Mouse (Mus musculus): ENCODE measurements around the gene Rnf227. TPM values are rescaled to one million over a fixed set of nuclear protein-coding genes. Genes with fewer than 3 reads are reported as not detected.

The Rnf227 gene
- polyA plus RNA-seq, 1 experiment from 2014 or later: 6.6 TPM

GRCm38 (mm10) chr11:69366855-69367615 is 26.8 kb downstream of the Rnf227 start:
- Histone ChIP-seq H3K4me3 (ENCODE audit: control insufficient read depth in 1 of 2, insufficient read depth in 1 of 2, low read depth in 1 of 2, low read length in 2 of 2) (peak overlapping the region; percentile 89 to 97), H3K9me3 (ENCODE audit: control insufficient read depth, low read length) (no peaks in the 10 kb centered on the region), H3K36me3 (ENCODE audit: control insufficient read depth, insufficient read depth, low read length) (peaks cover 19% of the 10 kb centered on the region), H3K4me1 (ENCODE audit: control insufficient read depth in 2 of 2, insufficient read depth in 2 of 2, low read length in 2 of 2) (peaks cover 34 to 53% of the 10 kb centered on the region in 2 experiments), H3K27me3 (ENCODE audit: control insufficient read depth, insufficient read depth, low read length) (no peaks in the 10 kb centered on the region), H3K4me2 (ENCODE audit: low read length) (peak overlapping the region; percentile 93), H3K9ac (ENCODE audit: low read length) (peak overlapping the region; percentile 99), H3K27ac (replicated peaks in 1 of 2; ENCODE audit: control insufficient read depth in 1 of 2, insufficient read depth in 1 of 2, low read depth in 2 of 2, low read length in 2 of 2) (peak overlapping the region; percentile 79 to 97)
- WGBS: under 1% methylated on average over 22 of the region's 22 CpGs
- ATAC-seq (ENCODE audit: insufficient number of reproducible peaks, insufficient read depth, low FRiP score, low read depth): no peak

DNA sequence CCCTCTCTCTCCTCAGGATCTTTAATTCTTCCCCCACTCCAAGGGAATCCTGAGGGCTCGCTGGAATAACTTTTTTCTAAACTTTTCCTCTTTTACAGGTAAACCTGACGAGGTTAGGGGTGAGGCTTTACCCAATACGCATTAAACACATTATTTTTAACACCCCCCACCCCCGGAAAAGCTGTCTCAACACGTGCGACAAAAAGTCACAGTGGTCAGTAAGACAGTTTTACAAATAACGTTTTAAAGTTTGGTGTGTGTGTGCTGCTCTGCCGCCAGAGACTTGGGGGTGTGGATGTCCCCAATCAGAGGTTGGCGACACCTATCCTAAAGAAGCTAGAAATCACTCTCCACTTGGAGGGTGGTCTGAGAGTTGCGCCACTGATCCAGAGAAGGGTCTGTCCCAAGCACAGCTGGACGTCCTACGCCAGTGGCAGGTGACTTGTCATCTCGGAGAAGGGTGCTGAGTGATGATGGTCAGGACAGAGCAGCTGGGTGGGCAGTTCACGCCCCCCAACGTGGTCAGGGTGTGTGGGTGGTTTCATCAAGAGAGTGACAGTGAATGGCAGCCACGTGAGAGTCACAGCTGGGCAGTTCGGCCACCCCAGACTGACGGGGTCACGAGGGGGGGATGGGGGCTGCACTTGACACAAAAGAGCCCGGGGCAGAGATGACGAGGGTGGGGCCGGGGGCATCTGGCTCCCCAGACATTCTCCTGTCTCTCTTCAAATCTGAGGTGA is 27.5 kb downstream of the Rnf227 start:
- peaks cover 39 to 60% of the 10 kb centered on the region in 2 experiments for H3K4me1 ChIP-seq (ENCODE audit: control insufficient read depth in 2 of 2, insufficient read depth in 2 of 2, low read length in 2 of 2)
- H3K4me2 ChIP-seq (ENCODE audit: low read length): peak overlapping the region; percentile 93
- H3K27ac ChIP-seq (replicated peaks in 1 of 2; ENCODE audit: control insufficient read depth in 1 of 2, insufficient read depth in 1 of 2, low read depth in 2 of 2, low read length in 2 of 2): peak overlapping the region; percentile 79 to 97
- peak overlapping the region; percentile 89 to 97 for H3K4me3 ChIP-seq (ENCODE audit: control insufficient read depth in 1 of 2, insufficient read depth in 1 of 2, low read depth in 1 of 2, low read length in 2 of 2)
- WGBS: 1% methylated on average over 22 of the region's 22 CpGs
- ATAC-seq (ENCODE audit: insufficient number of reproducible peaks, insufficient read depth, low FRiP score, low read depth): peak; percentile 7; the same call in 1 of the 2 replicates
- no peaks in the 10 kb centered on the region for H3K9me3 ChIP-seq (ENCODE audit: control insufficient read depth, low read length)
- no peaks in the 10 kb centered on the region for H3K27me3 ChIP-seq (ENCODE audit: control insufficient read depth, insufficient read depth, low read length)
- H3K36me3 ChIP-seq (ENCODE audit: control insufficient read depth, insufficient read depth, low read length): peaks cover 13% of the 10 kb centered on the region
- peak overlapping the region; percentile 99 for H3K9ac ChIP-seq (ENCODE audit: low read length)

DNA sequence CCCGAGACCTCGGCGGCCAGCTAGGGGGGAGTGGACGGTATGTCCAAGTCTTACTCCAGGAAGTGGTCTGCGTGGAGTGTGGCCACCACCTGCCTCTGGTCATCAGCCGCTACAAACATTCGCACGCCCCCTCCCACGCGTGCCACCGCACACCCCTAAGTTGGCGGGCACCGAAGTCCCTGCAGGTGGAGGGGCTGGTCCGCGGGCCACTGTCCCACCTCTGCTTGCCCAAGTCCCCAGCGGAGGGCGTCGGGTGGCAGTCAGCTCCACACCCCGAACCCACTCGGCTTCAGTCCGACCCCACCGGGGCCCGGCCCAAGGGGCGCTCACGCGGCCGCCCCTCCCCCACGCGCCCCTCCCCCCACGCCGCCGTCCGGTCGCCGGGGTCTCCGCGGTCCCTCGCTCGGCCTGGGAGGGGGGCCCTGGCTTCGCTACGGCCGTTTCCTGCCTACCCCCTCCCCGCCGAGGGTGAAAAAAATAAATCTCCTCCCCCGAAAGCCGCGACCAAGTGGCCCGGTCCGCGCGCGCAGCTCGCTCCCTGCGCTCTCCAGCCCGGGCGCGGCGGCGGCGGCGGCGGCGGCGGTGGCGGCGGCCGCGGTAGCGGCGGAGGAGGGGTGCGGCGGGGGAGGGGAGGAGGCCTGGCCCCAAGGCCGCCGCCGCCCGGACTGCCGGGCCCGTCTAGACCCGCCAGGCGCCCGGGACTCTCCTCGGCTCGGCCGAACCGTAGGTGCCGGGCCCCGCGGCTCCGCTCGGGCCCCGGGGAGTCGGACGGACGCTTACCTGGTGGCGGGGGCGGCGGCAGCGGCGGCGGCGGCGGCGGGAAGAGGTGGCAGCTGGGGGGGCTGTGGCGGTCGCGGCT is 28.3 kb downstream of the Rnf227 start:
- peak; percentile 16 for ATAC-seq (ENCODE audit: insufficient number of reproducible peaks, insufficient read depth, low FRiP score, low read depth)
- Histone ChIP-seq H3K36me3 (ENCODE audit: control insufficient read depth, insufficient read depth, low read length) (peaks cover 9% of the 10 kb centered on the region), H3K27ac (replicated peaks in 1 of 2; ENCODE audit: control insufficient read depth in 1 of 2, insufficient read depth in 1 of 2, low read depth in 2 of 2, low read length in 2 of 2) (peak overlapping the region; percentile 78 to 97), H3K4me1 (ENCODE audit: control insufficient read depth in 2 of 2, insufficient read depth in 2 of 2, low read length in 2 of 2) (peaks cover 39 to 63% of the 10 kb centered on the region in 2 experiments), H3K27me3 (ENCODE audit: control insufficient read depth, insufficient read depth, low read length) (no peaks in the 10 kb centered on the region), H3K9ac (ENCODE audit: low read length) (peak overlapping the region; percentile 99), H3K4me3 (ENCODE audit: control insufficient read depth in 1 of 2, insufficient read depth in 1 of 2, low read depth in 1 of 2, low read length in 2 of 2) (peak overlapping the region; percentile 89 to 97), H3K9me3 (ENCODE audit: control insufficient read depth, low read length) (no peaks in the 10 kb centered on the region), H3K4me2 (ENCODE audit: low read length) (peak overlapping the region; percentile 93)
- under 1% methylated on average over 44 of the region's 106 CpGs for WGBS

DNA sequence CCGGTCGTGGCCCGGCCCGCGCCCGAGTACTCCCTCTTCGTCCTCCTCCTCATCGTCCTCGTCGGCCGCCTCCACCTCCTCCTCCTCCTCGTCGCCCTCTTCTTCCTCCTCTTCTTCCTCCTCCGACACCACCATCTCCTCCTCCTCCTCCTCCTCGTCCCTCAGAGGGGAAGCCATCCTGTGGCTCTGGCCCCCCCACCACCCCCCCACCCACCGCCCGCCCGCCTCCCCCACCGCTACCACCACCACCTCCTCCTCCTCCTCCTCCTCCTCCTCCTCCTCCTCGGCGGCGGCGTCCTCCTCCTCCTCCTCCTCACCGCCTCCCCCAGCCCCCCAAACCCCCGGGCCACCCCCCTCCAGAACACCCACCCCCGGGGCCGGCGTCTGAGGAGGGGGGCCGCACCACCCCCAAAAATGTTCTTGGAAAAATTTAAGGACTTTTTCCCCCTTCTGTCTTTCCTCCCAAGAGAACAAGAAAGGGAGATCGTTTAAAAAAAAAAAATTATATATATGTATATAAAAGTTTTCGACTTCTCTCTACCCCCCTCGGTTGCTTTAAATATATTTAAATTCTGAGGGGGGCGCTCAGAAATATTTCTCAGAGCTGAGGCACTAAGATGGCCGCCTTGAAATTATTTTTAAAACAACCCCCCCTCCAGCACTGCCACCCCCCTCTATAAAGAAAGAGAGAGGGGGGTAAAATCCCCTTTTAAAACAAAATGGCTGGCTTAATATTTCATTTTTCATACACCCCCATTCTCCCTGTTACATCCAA is 29.1 kb downstream of the Rnf227 start, which contains the start of gene Chd3:
Gene Chd3 (minus strand): TSS at position 192 of the 775 bp plus-strand sequence.
- ATAC-seq (ENCODE audit: insufficient number of reproducible peaks, insufficient read depth, low FRiP score, low read depth): no peak
- Histone ChIP-seq H3K9ac (ENCODE audit: low read length) (peak within 1 kb of the TSS; percentile 99), H3K27me3 (ENCODE audit: control insufficient read depth, insufficient read depth, low read length) (no peaks in the 10 kb centered on the region), H3K27ac (replicated peaks in 1 of 2; ENCODE audit: control insufficient read depth in 1 of 2, insufficient read depth in 1 of 2, low read depth in 2 of 2, low read length in 2 of 2) (peak within 1 kb of the TSS; percentile 78 to 97), H3K4me1 (ENCODE audit: control insufficient read depth in 2 of 2, insufficient read depth in 2 of 2, low read length in 2 of 2) (peaks cover 37 to 60% of the 10 kb centered on the region in 2 experiments), H3K9me3 (ENCODE audit: control insufficient read depth, low read length) (no peaks in the 10 kb centered on the region), H3K36me3 (ENCODE audit: control insufficient read depth, insufficient read depth, low read length) (peaks cover 10% of the 10 kb centered on the region; the same call in 1 of the 2 replicates), H3K4me2 (ENCODE audit: low read length) (peak within 1 kb of the TSS; percentile 93), H3K4me3 (ENCODE audit: control insufficient read depth in 1 of 2, insufficient read depth in 1 of 2, low read depth in 1 of 2, low read length in 2 of 2) (peak within 1 kb of the TSS; percentile 89 to 97)
- 4% methylated on average over 18 of the region's 34 CpGs for WGBS

- no peak for ATAC-seq (ENCODE audit: insufficient number of reproducible peaks, insufficient read depth, low FRiP score, low read depth)
- H3K4me2 ChIP-seq (ENCODE audit: low read length): peak overlapping the region; percentile 93
- no peaks in the 10 kb centered on the region for H3K9me3 ChIP-seq (ENCODE audit: control insufficient read depth, low read length)
- H3K4me3 ChIP-seq (ENCODE audit: control insufficient read depth in 1 of 2, insufficient read depth in 1 of 2, low read depth in 1 of 2, low read length in 2 of 2): peak overlapping the region in 1 of 2 experiments; percentile 97; a peak in 2 of 4 replicates
- H3K27ac ChIP-seq (replicated peaks in 1 of 2; ENCODE audit: control insufficient read depth in 1 of 2, insufficient read depth in 1 of 2, low read depth in 2 of 2, low read length in 2 of 2): peak overlapping the region in 1 of 2 experiments; percentile 97; a peak in 2 of 4 replicates
- H3K36me3 ChIP-seq (ENCODE audit: control insufficient read depth, insufficient read depth, low read length): peaks cover 10% of the 10 kb centered on the region; the same call in 1 of the 2 replicates
- no peaks in the 10 kb centered on the region for H3K27me3 ChIP-seq (ENCODE audit: control insufficient read depth, insufficient read depth, low read length)
- H3K4me1 ChIP-seq (ENCODE audit: control insufficient read depth in 2 of 2, insufficient read depth in 2 of 2, low read length in 2 of 2): peaks cover 29 to 52% of the 10 kb centered on the region in 2 experiments
- WGBS: 43% methylated on average over 2 of the region's 2 CpGs
- H3K9ac ChIP-seq (ENCODE audit: low read length): peak overlapping the region; percentile 99; the same call in 1 of the 2 replicates
Measured at GRCm38 (mm10) chr11:69369990-69370816, 29.9 kb downstream of the Rnf227 start.

DNA sequence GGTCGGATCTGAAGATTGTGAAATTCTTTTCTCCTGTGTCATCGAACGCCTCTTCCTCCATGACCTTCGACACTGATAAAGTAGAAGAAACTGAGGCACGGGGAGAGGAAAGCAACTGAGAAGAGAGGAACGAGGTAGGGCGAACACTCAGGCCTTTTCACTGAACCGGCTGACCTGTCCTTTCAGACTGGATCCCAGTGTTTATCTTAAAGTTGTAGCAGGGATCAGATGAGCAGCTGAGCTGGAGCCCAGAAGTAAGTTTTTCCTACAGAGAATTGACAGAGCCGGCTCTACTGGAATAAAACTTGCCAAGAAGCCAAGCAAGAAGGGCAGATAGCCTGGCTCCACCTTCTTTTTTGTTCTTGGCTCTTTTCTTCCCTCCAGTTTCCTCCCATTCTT is 30.6 kb downstream of the Rnf227 start:
- H3K9me3 ChIP-seq (ENCODE audit: control insufficient read depth, low read length): no peaks in the 10 kb centered on the region
- ATAC-seq (ENCODE audit: insufficient number of reproducible peaks, insufficient read depth, low FRiP score, low read depth): no peak
- 27% methylated on average over 9 of the region's 9 CpGs for WGBS
- peak overlapping the region in 1 of 2 experiments; percentile 54; a peak in 2 of 4 replicates for H3K27ac ChIP-seq (replicated peaks in 1 of 2; ENCODE audit: control insufficient read depth in 1 of 2, insufficient read depth in 1 of 2, low read depth in 2 of 2, low read length in 2 of 2)
- H3K4me2 ChIP-seq (ENCODE audit: low read length): peak overlapping the region; percentile 31; the same call in 1 of the 2 replicates
- H3K27me3 ChIP-seq (ENCODE audit: control insufficient read depth, insufficient read depth, low read length): no peaks in the 10 kb centered on the region
- H3K4me1 ChIP-seq (ENCODE audit: control insufficient read depth in 2 of 2, insufficient read depth in 2 of 2, low read length in 2 of 2): peaks cover 23 to 46% of the 10 kb centered on the region in 2 experiments
- no peak overlapping the region for H3K4me3 ChIP-seq (ENCODE audit: control insufficient read depth in 1 of 2, insufficient read depth in 1 of 2, low read depth in 1 of 2, low read length in 2 of 2)
- H3K9ac ChIP-seq (ENCODE audit: low read length): 0 out of 2 replicates have a peak overlapping the region, but pooled peaks have one; percentile 0
- H3K36me3 ChIP-seq (ENCODE audit: control insufficient read depth, insufficient read depth, low read length): peaks cover 14% of the 10 kb centered on the region; the same call in 1 of the 2 replicates
